Mouse (Mus musculus) CH12.LX (cell line): ENCODE data around the gene Igll1. TPM values are rescaled to one million over a fixed set of nuclear protein-coding genes. Genes with fewer than 3 reads are reported as not detected.
"Not testable (repeated sequence)": the region's sequence is repeated elsewhere in the genome, so short reads cannot be mapped to it uniquely, and the experiment has no call there.

Experiments
- DNase-seq: peaks from one replicate; pipeline ENCODE4 v3.0.0-alpha.2; 2013; ENCODE audit errors: extremely low read depth
- H3K27ac ChIP-seq: 2 replicates; pipeline ENCODE4 v1.5.1; 2012; ENCODE audit warnings: low read depth, mild to moderate bottlenecking, control low read depth, moderate library complexity; ENCODE audit not compliant: insufficient read depth
- H3K27me3 ChIP-seq: replicated peaks from 2 replicates; pipeline ENCODE3; 2012; ENCODE audit warnings: inconsistent platforms
- H3K36me3 ChIP-seq, 2 experiments: replicated peaks in 1 of 2; 2 replicates each; pipeline versions ENCODE3 to v1.6.1; 2012; ENCODE audit warnings: inconsistent platforms in 1 of 2, low read length in 1 of 2, mild to moderate bottlenecking in 1 of 2, mixed read lengths in 1 of 2, moderate library complexity in 1 of 2; ENCODE audit not compliant: control insufficient read depth in 1 of 2, insufficient read depth in 1 of 2
- H3K4me1 ChIP-seq, 2 experiments: 2 replicates each; pipeline ENCODE4 v1.6.1; 2012; ENCODE audit warnings: inconsistent platforms in 1 of 2, moderate library complexity in 1 of 2; ENCODE audit not compliant: insufficient read depth in 2 of 2, control insufficient read depth in 1 of 2
- H3K4me2 ChIP-seq: 2 replicates; pipeline ENCODE4 v1.6.1; 2012; ENCODE audit warnings: low read depth, mild to moderate bottlenecking, control low read depth; ENCODE audit not compliant: poor library complexity, insufficient read depth, severe bottlenecking
- H3K4me3 ChIP-seq, 3 experiments: fragments of 150-350 bp in 1 of 3; sonication (generic) in 1 of 3; replicated peaks in 1 of 3; 2 replicates each; pipeline versions ENCODE3 to v1.5.1; 2011 to 2012; ENCODE audit warnings: low read depth in 2 of 3, low read length in 2 of 3, mild to moderate bottlenecking in 2 of 3, moderate library complexity in 2 of 3, control low read depth in 1 of 3, improper control_type of control experiment in 1 of 3, inconsistent platforms in 1 of 3, mixed read lengths in 1 of 3; ENCODE audit not compliant: poor library complexity in 1 of 3
- H3K79me2 ChIP-seq: replicated peaks from 2 replicates; pipeline ENCODE4 v1.6.1; 2012; ENCODE audit warnings: mild to moderate bottlenecking, moderate library complexity; ENCODE audit not compliant: control insufficient read depth, poor library complexity, insufficient read depth, severe bottlenecking; ENCODE audit errors: extremely low read depth
- H3K9ac ChIP-seq: 2 replicates; pipeline ENCODE4 v1.6.1; 2012; ENCODE audit warnings: low read depth, mild to moderate bottlenecking, control low read depth, moderate library complexity; ENCODE audit not compliant: insufficient read depth
- H3K9me3 ChIP-seq: replicated peaks from 2 replicates; pipeline ENCODE3; 2012; ENCODE audit warnings: low read length, inconsistent platforms, mixed read lengths
- BHLHE40 ChIP-seq: IDR thresholded peaks from 2 replicates; pipeline ENCODE4 v1.6.1; 2011; ENCODE audit warnings: mild to moderate bottlenecking, low read depth, low read length, improper control_type of control experiment
- ELF1 ChIP-seq: IDR thresholded peaks from 2 replicates; pipeline ENCODE4 v1.6.1; 2014; ENCODE audit warnings: low read depth, mild to moderate bottlenecking, inconsistent platforms, low read length, improper control_type of control experiment
- ETS1 ChIP-seq: conservative IDR thresholded peaks from 2 replicates; pipeline ENCODE4 v1.6.1; 2012; ENCODE audit warnings: low read depth, mild to moderate bottlenecking, inconsistent platforms, low read length, improper control_type of control experiment, moderate library complexity
- HCFC1 ChIP-seq: IDR thresholded peaks from 2 replicates; pipeline ENCODE4 v1.6.1; 2012; ENCODE audit warnings: low read depth, mild to moderate bottlenecking, inconsistent platforms, low read length, improper control_type of control experiment
- JUN ChIP-seq: IDR thresholded peaks from 2 replicates; pipeline ENCODE4 v1.6.1; 2011; ENCODE audit warnings: low read depth, mild to moderate bottlenecking, low read length, improper control_type of control experiment, moderate library complexity; ENCODE audit not compliant: insufficient read depth
- NELFE ChIP-seq: IDR thresholded peaks from 2 replicates; pipeline ENCODE4 v1.6.1; 2011; ENCODE audit warnings: low read depth, low read length, improper control_type of control experiment
- RCOR1 ChIP-seq: conservative IDR thresholded peaks from 2 replicates; pipeline ENCODE4 v1.6.1; 2012; ENCODE audit warnings: low read depth, mild to moderate bottlenecking, inconsistent platforms, low read length, improper control_type of control experiment
- TBP ChIP-seq: conservative IDR thresholded peaks from 2 replicates; pipeline ENCODE4 v1.6.1; 2011; ENCODE audit warnings: low read depth, low read length, improper control_type of control experiment
- UBTF ChIP-seq: IDR thresholded peaks from 2 replicates; pipeline ENCODE4 v1.6.1; 2012; ENCODE audit warnings: low read depth, mild to moderate bottlenecking, inconsistent platforms, low read length, improper control_type of control experiment, moderate library complexity
- USF1 ChIP-seq: IDR thresholded peaks from 2 replicates; pipeline ENCODE4 v1.6.1; 2014; ENCODE audit warnings: low read depth, mild to moderate bottlenecking, inconsistent platforms, low read length, improper control_type of control experiment
- ZC3H11A ChIP-seq: IDR thresholded peaks from 2 replicates; pipeline ENCODE4 v1.6.1; 2012; ENCODE audit warnings: low read depth, mild to moderate bottlenecking, inconsistent platforms, low read length, improper control_type of control experiment
- ZKSCAN1 ChIP-seq: IDR thresholded peaks from 2 replicates; pipeline ENCODE4 v1.6.1; 2012; ENCODE audit warnings: low read depth, inconsistent platforms, low read length, improper control_type of control experiment, borderline replicate concordance
- dilution Hi-C: fragments of 300-500 bp; cut with MboI; formaldehyde crosslinking; loops from 2 replicates; pipeline ENCODE4 v1.14.3; 2020; ENCODE audit warnings: low sequenced_read_pairs; ENCODE audit not compliant: extremely low pct_unique_long_range_greater_than_20kb, extremely low pct_ligation_motif_present
- in situ Hi-C: fragments of 300-500 bp; cut with MboI; formaldehyde crosslinking; loops from 3 replicates; pipeline ENCODE4 v1.14.3; 2019; ENCODE audit warnings: low sequenced_read_pairs, low pct_ligation_motif_present, low pct_unique_long_range_greater_than_20kb, mixed read lengths
- polyA plus RNA-seq: library from polyadenylated mRNA; unstranded; fragments of >175 nt; gene quantifications from 2 replicates; pipeline ENCODE4 v1.2.1, GENCODE M21; 2012; ENCODE audit warnings: low read depth; ENCODE audit not compliant: insufficient read length
- total RNA-seq, 2 experiments: library from RNA; depleted of rRNA; stranded (reverse); fragments of 300-350 nt in 1 of 2; fragments of >200 nt in 1 of 2; gene quantifications; 2 replicates each; pipeline ENCODE4 v1.2.3; 2012 to 2014

Igll1 gene
- total and polyA plus RNA-seq, 3 experiments = not detected

- Histone ChIP-seq H3K9me3 (no peaks in the 10 kb centered on the region), H3K4me3 (no peak overlapping the region), H3K79me2 (no peaks in the 10 kb centered on the region), H3K27me3 (peaks cover 23% of the 10 kb centered on the region), H3K27ac (no peak overlapping the region), H3K9ac (no peak overlapping the region), H3K4me1 (peaks cover 0 to 44% of the 10 kb centered on the region in 2 experiments; a peak in 2 of 4 replicates), H3K4me2 (no peak overlapping the region), H3K36me3 (no peaks in the 10 kb centered on the region)
- DNase-seq = no peak
- no peak for TF ChIP-seq BHLHE40
- TF ChIP-seq HCFC1 = no peak
- TF ChIP-seq RCOR1 = no peak
- no peak for TF ChIP-seq JUN
- no peak for TF ChIP-seq ETS1
- no peak for TF ChIP-seq ZC3H11A
- dilution Hi-C loops = no loop called here
- in situ Hi-C loops = no loop called here
Observed at GRCm38 (mm10) chr16:16865217-16865616, 1.4 kb upstream of the Igll1 start.

GRCm38 (mm10) chr16:16862288-16862687, 1.5 kb downstream of the Igll1 start:
- in situ Hi-C loops (loop anchor here (5.0 kb wide), 1 partner anchor 35 kb away; the partner anchor contains the start of gene Ppm1f), dilution Hi-C loops (no loop called here)
- H3K79me2 ChIP-seq = no peaks in the 10 kb centered on the region
- H3K4me2 ChIP-seq = no peak overlapping the region
- no peaks in the 10 kb centered on the region for H3K36me3 ChIP-seq
- H3K9me3 ChIP-seq = no peaks in the 10 kb centered on the region
- H3K27ac ChIP-seq = no peak overlapping the region
- no peak for DNase-seq
- H3K9ac ChIP-seq = no peak overlapping the region
- no peak overlapping the region for H3K4me3 ChIP-seq
- peaks cover 0 to 30% of the 10 kb centered on the region in 2 experiments; a peak in 2 of 4 replicates for H3K4me1 ChIP-seq
- peaks cover 27% of the 10 kb centered on the region for H3K27me3 ChIP-seq
- TF ChIP-seq ZKSCAN1 (no peak), TBP (no peak)
- TF ChIP-seq, all 38 proteins: peak for 0

- H3K4me3 ChIP-seq = no peak overlapping the region
- in situ Hi-C loops = no loop called here
Observed at GRCm38 (mm10) chr16:16856731-16857476, 6.9 kb downstream of the Igll1 start.

GRCm38 (mm10) chr16:16856054-16856453, 7.7 kb downstream of the Igll1 start:
- H3K4me3 ChIP-seq, H3K36me3 ChIP-seq, H3K4me2 ChIP-seq, H3K79me2 ChIP-seq, H3K9me3 ChIP-seq, H3K4me1 ChIP-seq, in situ Hi-C loops, H3K27ac ChIP-seq, H3K9ac ChIP-seq, dilution Hi-C loops, DNase-seq: not testable (repeated sequence)
- H3K27me3 ChIP-seq = peaks cover 15% of the 10 kb centered on the region

More at GRCm38 (mm10) chr16:16856731-16857476, 6.9 kb downstream of the Igll1 start:
- dilution Hi-C loops = no loop called here
- no peaks in the 10 kb centered on the region for H3K4me1 ChIP-seq
- DNase-seq = no peak
- H3K9me3 ChIP-seq = no peaks in the 10 kb centered on the region
- H3K27ac ChIP-seq = no peak overlapping the region
- H3K79me2 ChIP-seq = no peaks in the 10 kb centered on the region
- no peaks in the 10 kb centered on the region for H3K36me3 ChIP-seq
- no peak for TF ChIP-seq UBTF
- TF ChIP-seq ELF1 = no peak
- TF ChIP-seq NELFE = no peak
- TF ChIP-seq USF1 = no peak
- no peak for TF ChIP-seq JUN
- no peak for TF ChIP-seq TBP
- no peak overlapping the region for H3K4me2 ChIP-seq
- H3K27me3 ChIP-seq = peaks cover 18% of the 10 kb centered on the region
- H3K9ac ChIP-seq = no peak overlapping the region
